Mouse (Mus musculus): Measurements from ENCODE around the gene Nfib. TPM values are rescaled to one million over a fixed set of nuclear protein-coding genes. Genes with fewer than 3 reads are reported as not detected.

Gene Nfib
- total and polyA plus RNA-seq, 3 experiments: not detected

DNA sequence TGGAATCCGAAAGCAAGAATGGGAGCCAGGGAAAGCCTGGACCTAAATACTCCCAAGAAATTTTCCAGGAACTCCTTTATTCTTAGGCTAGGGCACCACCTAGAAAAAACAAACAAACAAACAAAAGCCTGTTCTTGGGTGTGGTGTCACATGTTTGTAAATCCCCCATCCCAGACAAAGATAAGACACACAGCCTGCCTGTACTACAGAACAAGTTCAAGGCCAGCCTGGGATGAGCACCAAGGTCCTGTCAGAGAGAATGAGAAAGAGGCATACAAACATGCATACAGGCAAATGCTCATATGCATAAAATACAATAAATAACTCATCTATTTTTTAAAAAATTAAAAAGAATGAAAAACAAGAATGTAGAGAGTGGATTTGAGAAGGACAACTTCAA lies 315.7 kb downstream of the Nfib start:
- no peaks in the 10 kb centered on the region for H3K9me3 ChIP-seq (replicated peaks; ENCODE audit: insufficient read depth, low read length)
- H3K9ac ChIP-seq (ENCODE audit: control insufficient read depth, low read depth, low read length, poor library complexity, severe bottlenecking): no peak overlapping the region
- no peak overlapping the region for H3K4me3 ChIP-seq (ENCODE audit: control insufficient read depth in 1 of 2, insufficient read depth in 1 of 2, low read depth in 2 of 2, low read length in 2 of 2)
- H3K27ac ChIP-seq (ENCODE audit: control insufficient read depth, low read depth, low read length): no peak overlapping the region
- H3K4me1 ChIP-seq (ENCODE audit: control insufficient read depth in 1 of 2, insufficient read depth in 2 of 2, low read length in 2 of 2): no peaks in the 10 kb centered on the region
- no peaks in the 10 kb centered on the region for H3K79me2 ChIP-seq (ENCODE audit: control insufficient read depth, insufficient read depth, low read length, poor library complexity)
- no peak for DNase-seq (ENCODE audit: low read depth, low spot score)
- H3K36me3 ChIP-seq (ENCODE audit: control insufficient read depth in 1 of 2, insufficient read depth in 2 of 2, low read length in 2 of 2): no peaks in the 10 kb centered on the region
- H3K27me3 ChIP-seq (ENCODE audit: control insufficient read depth in 1 of 2, insufficient read depth in 2 of 2, low read length in 2 of 2): no peaks in the 10 kb centered on the region
- no peak for TF ChIP-seq EP300 (IDR thresholded peaks at IDR 0.05; ENCODE audit: low read depth in 1 of 2, low read length in 2 of 2)
- TF ChIP-seq CHD2 (IDR thresholded peaks at IDR 0.05; ENCODE audit: low read length): no peak
- no peak for TF ChIP-seq TBP (IDR thresholded peaks at IDR 0.05; ENCODE audit: low read depth, low read length)
- TF ChIP-seq KAT2A (conservative IDR thresholded peaks at IDR 0.05; ENCODE audit: low read depth, low read length): no peak
- no peak for TF ChIP-seq MYB (IDR thresholded peaks at IDR 0.05; ENCODE audit: low read depth, low read length)
- TF ChIP-seq JUND (IDR thresholded peaks at IDR 0.05; ENCODE audit: low read depth, low read length): no peak
- no peak for TF ChIP-seq GABPA (IDR thresholded peaks at IDR 0.05; ENCODE audit: low read depth, low read length)
- no peak for TF ChIP-seq ELF1 (IDR thresholded peaks at IDR 0.05; ENCODE audit: low read depth, low read length)
- TF ChIP-seq SMC3 (IDR thresholded peaks at IDR 0.05; ENCODE audit: low read depth, low read length): no peak
- no peak for TF ChIP-seq CHD1 (IDR thresholded peaks at IDR 0.05; ENCODE audit: low read depth, low read length)
- TF ChIP-seq BHLHE40 (IDR thresholded peaks at IDR 0.05; ENCODE audit: borderline replicate concordance, low read depth, low read length): no peak

DNA sequence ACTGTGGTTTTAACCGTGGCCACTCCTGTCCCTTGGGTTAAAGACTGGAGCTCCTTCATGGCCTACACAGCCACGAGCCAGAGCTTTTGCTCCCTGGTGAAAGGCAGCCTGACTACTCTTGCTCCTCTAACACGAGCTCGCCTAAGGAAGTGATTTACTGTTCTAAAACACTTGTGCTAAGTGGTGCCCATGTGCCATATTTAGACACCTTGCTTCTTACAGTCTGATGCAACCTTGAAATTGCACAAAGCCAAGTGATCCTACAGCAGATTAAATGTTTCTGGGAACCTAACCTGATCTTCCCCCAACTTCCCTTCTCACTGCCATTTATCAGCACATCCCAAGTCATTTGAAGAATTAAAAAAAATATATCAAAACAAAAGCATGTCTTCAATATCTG lies 317.9 kb downstream of the Nfib start:
- Histone ChIP-seq H3K9ac (ENCODE audit: control insufficient read depth, low read depth, low read length, poor library complexity, severe bottlenecking) (no peak overlapping the region), H3K4me1 (ENCODE audit: control insufficient read depth in 1 of 2, insufficient read depth in 2 of 2, low read length in 2 of 2) (no peaks in the 10 kb centered on the region)

GRCm38 (mm10) chr4:82386222-82386993 lies 319.1 kb downstream of the Nfib start:
- Histone ChIP-seq H3K4me3 (ENCODE audit: control insufficient read depth in 1 of 2, insufficient read depth in 1 of 2, low read depth in 2 of 2, low read length in 2 of 2) (no peak overlapping the region), H3K9me3 (replicated peaks; ENCODE audit: insufficient read depth, low read length) (no peaks in the 10 kb centered on the region), H3K79me2 (ENCODE audit: control insufficient read depth, insufficient read depth, low read length, poor library complexity) (no peaks in the 10 kb centered on the region), H3K36me3 (ENCODE audit: control insufficient read depth in 1 of 2, insufficient read depth in 2 of 2, low read length in 2 of 2) (no peaks in the 10 kb centered on the region), H3K4me1 (ENCODE audit: control insufficient read depth in 1 of 2, insufficient read depth in 2 of 2, low read length in 2 of 2) (no peaks in the 10 kb centered on the region), H3K27ac (ENCODE audit: control insufficient read depth, low read depth, low read length) (no peak overlapping the region), H3K27me3 (ENCODE audit: control insufficient read depth in 1 of 2, insufficient read depth in 2 of 2, low read length in 2 of 2) (no peaks in the 10 kb centered on the region), H3K9ac (ENCODE audit: control insufficient read depth, low read depth, low read length, poor library complexity, severe bottlenecking) (no peak overlapping the region)
- no peak for DNase-seq (ENCODE audit: low read depth, low spot score)
- no peak for TF ChIP-seq KAT2A (conservative IDR thresholded peaks at IDR 0.05; ENCODE audit: low read depth, low read length)
- no peak for TF ChIP-seq RAD21 (IDR thresholded peaks at IDR 0.05; ENCODE audit: low read depth, low read length)
- TF ChIP-seq TCF12 (IDR thresholded peaks at IDR 0.05; ENCODE audit: low read depth, low read length): no peak
- no peak for TF ChIP-seq ETS1 (IDR thresholded peaks at IDR 0.05; ENCODE audit: low read depth, low read length)
- TF ChIP-seq TAL1 (IDR thresholded peaks at IDR 0.05; ENCODE audit: low read length): no peak
- no peak for TF ChIP-seq BHLHE40 (IDR thresholded peaks at IDR 0.05; ENCODE audit: borderline replicate concordance, low read depth, low read length)
- no peak for TF ChIP-seq SMC3 (IDR thresholded peaks at IDR 0.05; ENCODE audit: low read depth, low read length)
- TF ChIP-seq CHD1 (IDR thresholded peaks at IDR 0.05; ENCODE audit: low read depth, low read length): no peak
- no peak for TF ChIP-seq NRF1 (IDR thresholded peaks at IDR 0.05; ENCODE audit: insufficient read depth, low read depth, low read length, poor library complexity, severe bottlenecking)
- no peak for TF ChIP-seq TBP (IDR thresholded peaks at IDR 0.05; ENCODE audit: low read depth, low read length)
- TF ChIP-seq MYB (IDR thresholded peaks at IDR 0.05; ENCODE audit: low read depth, low read length): no peak
- TF ChIP-seq MAX (IDR thresholded peaks at IDR 0.05; ENCODE audit: low read length): no peak
- no peak for TF ChIP-seq MYC (IDR thresholded peaks at IDR 0.05; ENCODE audit: low read depth, low read length)
- no peak for TF ChIP-seq HCFC1 (IDR thresholded peaks at IDR 0.05; ENCODE audit: low read depth, low read length)
- TF ChIP-seq MXI1 (IDR thresholded peaks at IDR 0.05; ENCODE audit: low read depth, low read length): no peak
- no peak for TF ChIP-seq NELFE (IDR thresholded peaks at IDR 0.05; ENCODE audit: low read depth, low read length)
- TF ChIP-seq MAZ (IDR thresholded peaks at IDR 0.05; ENCODE audit: low read depth, low read length): no peak

More for the DNA sequence above, 317.9 kb downstream of the Nfib start:
- Histone ChIP-seq H3K27me3 (ENCODE audit: control insufficient read depth in 1 of 2, insufficient read depth in 2 of 2, low read length in 2 of 2) (no peaks in the 10 kb centered on the region), H3K36me3 (ENCODE audit: control insufficient read depth in 1 of 2, insufficient read depth in 2 of 2, low read length in 2 of 2) (no peaks in the 10 kb centered on the region), H3K27ac (ENCODE audit: control insufficient read depth, low read depth, low read length) (no peak overlapping the region), H3K4me3 (ENCODE audit: control insufficient read depth in 1 of 2, insufficient read depth in 1 of 2, low read depth in 2 of 2, low read length in 2 of 2) (no peak overlapping the region), H3K79me2 (ENCODE audit: control insufficient read depth, insufficient read depth, low read length, poor library complexity) (no peaks in the 10 kb centered on the region), H3K9me3 (replicated peaks; ENCODE audit: insufficient read depth, low read length) (no peaks in the 10 kb centered on the region)
- no peak for DNase-seq (ENCODE audit: low read depth, low spot score)
- TF ChIP-seq MYB (IDR thresholded peaks at IDR 0.05; ENCODE audit: low read depth, low read length) (no peak), USF2 (IDR thresholded peaks at IDR 0.05; ENCODE audit: borderline replicate concordance in 1 of 2, insufficient read depth in 1 of 2, low read depth in 1 of 2, low read length in 2 of 2) (no peak), NELFE (IDR thresholded peaks at IDR 0.05; ENCODE audit: low read depth, low read length) (no peak), SIN3A (IDR thresholded peaks at IDR 0.05; ENCODE audit: low read length) (no peak), ZKSCAN1 (IDR thresholded peaks at IDR 0.05; ENCODE audit: low read depth, low read length) (no peak), TBP (IDR thresholded peaks at IDR 0.05; ENCODE audit: low read depth, low read length) (no peak)
